Mouse (Mus musculus) midbrain, embryonic 13.5 days (tissue): ENCODE data around the gene Gm4353. TPM values are rescaled to one million over a fixed set of nuclear protein-coding genes. Genes with fewer than 3 reads are reported as not detected.

Experiments
- polyA plus RNA-seq: library from polyadenylated mRNA; unstranded; fragments of >200 nt; fragmentation: Nextera tagmentation; extraction: Ambion mirVana; gene quantifications from 2 replicates; pipeline ENCODE4 v1.2.1, GENCODE M21; 2015

Gm4353 gene
- polyA plus RNA-seq, 1 experiment from 2014 or later: 0.87 TPM

Other genes with a start within 250 kb of the Gm4353 start
- 50.0 and 57.2 TPM in 2 replicates for gene Sox6, start 45.8 kb downstream of the Gm4353 start, polyA plus RNA-seq
- gene 1110004F10Rik, start 45.2 kb downstream of the Gm4353 start, polyA plus RNA-seq: 335 and 371 TPM in 2 replicates
- gene Plekha7, start 223.7 kb upstream of the Gm4353 start, polyA plus RNA-seq: 7.5 and 10.1 TPM in 2 replicates
- 578 and 624 TPM in 2 replicates for gene Rps13, start 249.6 kb upstream of the Gm4353 start, polyA plus RNA-seq